Comparison of ENCODE assay signal across 16 mouse cellular contexts in the genomic region with DNA sequence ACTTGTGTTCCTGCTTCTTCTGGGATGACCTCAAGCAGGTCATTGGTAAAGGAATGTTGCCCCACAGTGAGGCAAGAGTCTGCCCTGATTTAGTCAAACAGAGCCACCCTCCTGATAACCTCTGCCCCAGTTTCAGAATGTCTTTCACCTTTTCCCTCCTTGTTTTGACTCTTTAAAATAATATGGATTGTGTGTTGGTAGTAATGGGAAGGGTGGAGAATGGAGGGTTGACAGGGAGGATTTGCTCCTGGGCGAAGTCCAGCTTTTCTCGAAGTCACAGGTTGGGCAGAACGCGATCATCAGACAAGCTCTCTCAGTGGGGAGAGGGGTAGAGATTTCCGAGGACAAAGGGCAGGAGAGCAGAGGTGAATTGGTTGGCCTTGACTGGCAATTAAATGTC. TPM values are rescaled to one million over a fixed set of nuclear protein-coding genes. Genes with fewer than 3 reads are reported as not detected.
DNase-seq lines count a peak whose midpoint lies in the region; ATAC-seq and TF ChIP-seq lines count a peak whose summit lies in the region.
"Had no signal": no experiment of that assay in that cellular context is flagged by ENCODE, and none has a peak within 500 bp of the region (broad histone marks: within the 10 kb centered on the region; RNA-seq: fewer than 3 reads in every experiment).

No protein-coding gene starts in this region.

- no peaks in the 10 kb centered on the region for H3K27me3 ChIP-seq in liver, embryonic 11.5 days (replicated peaks; ENCODE audit: control insufficient read depth, insufficient read depth, low read length)
- no peaks in the 10 kb centered on the region for H3K27me3 ChIP-seq in stomach, postnatal 0 days (ENCODE audit: control insufficient read depth, insufficient read depth, low read length)
- H3K27me3 ChIP-seq: forebrain, embryonic 12.5 days; heart, embryonic 13.5 days had no signal

- no peaks in the 10 kb centered on the region for H3K36me3 ChIP-seq in liver, embryonic 11.5 days (ENCODE audit: control insufficient read depth, insufficient read depth, low read length)
- no peaks in the 10 kb centered on the region for H3K36me3 ChIP-seq in stomach, postnatal 0 days (ENCODE audit: control insufficient read depth, insufficient read depth, low read length)
- H3K36me3 ChIP-seq: forebrain, embryonic 12.5 days; heart, embryonic 13.5 days had no signal

- H3K4me2 ChIP-seq in liver, embryonic 11.5 days = no peak overlapping the region
- no peak overlapping the region for H3K4me2 ChIP-seq in stomach, postnatal 0 days (replicated peaks; ENCODE audit: low read depth)
- H3K4me2 ChIP-seq: forebrain, embryonic 12.5 days; heart, embryonic 13.5 days; lung, embryonic 14.5 days had no signal

- H3K4me3 ChIP-seq in liver, embryonic 11.5 days (ENCODE audit: low read depth, low read length) = no peak overlapping the region
- H3K4me3 ChIP-seq in stomach, postnatal 0 days (ENCODE audit: low read depth, low read length) = no peak overlapping the region
- H3K4me3 ChIP-seq: forebrain, embryonic 12.5 days; heart, embryonic 13.5 days; megakaryocyte, embryonic 14.5 days had no signal

- DNase-seq in urinary bladder, adult 2 months (ENCODE audit: low spot score) = peak; percentile 18
- no peak for DNase-seq in urinary bladder, postnatal 25 days (ENCODE audit: low spot score)
- peak; percentile 56 to 78 for DNase-seq in kidney, adult 8-10 months
- no peak for DNase-seq in liver, embryonic 11.5 days (ENCODE audit: low spot score)
- DNase-seq in stomach, postnatal 0 days (ENCODE audit: low spot score) = peak; percentile 38
- no peak for DNase-seq in embryo, embryonic 10.5 days (ENCODE audit: low spot score)
- DNase-seq in adrenal gland, postnatal 4 days (ENCODE audit: low spot score in 2 of 2) = no peak
- DNase-seq: cerebellum, adult 8-10 months; layer of hippocampus, adult 9-11 months; lung, embryonic 14.5 days; right cerebral cortex, postnatal 4 days had no signal

- no peak for TF ChIP-seq EP300 in stomach, postnatal 0 days (optimal IDR thresholded peaks at IDR 0.05)

- ATAC-seq in liver, embryonic 11.5 days (replicated peaks; ENCODE audit: low FRiP score) = peak; percentile 61
- ATAC-seq in stomach, postnatal 0 days (ENCODE audit: low FRiP score, low TSS enrichment) = peak; percentile 80
- ATAC-seq in megakaryocyte, adult 5-6 weeks (ENCODE audit: poor library complexity, severe bottlenecking) = no peak
- ATAC-seq: midbrain, embryonic 16.5 days had no signal

- H3K9ac ChIP-seq in liver, embryonic 11.5 days (ENCODE audit: low read depth, low read length) = no peak overlapping the region
- no peak overlapping the region for H3K9ac ChIP-seq in stomach, postnatal 0 days (ENCODE audit: low read length)
- H3K9ac ChIP-seq: forebrain, embryonic 12.5 days; heart, embryonic 13.5 days; lung, embryonic 14.5 days had no signal

- TF ChIP-seq CTCF in stomach, postnatal 0 days (IDR thresholded peaks at IDR 0.05; ENCODE audit: low read depth) = no peak

- 55% methylated on average over 5 of the region's 5 CpGs for WGBS in liver, embryonic 11.5 days
- 35% methylated on average over 5 of the region's 5 CpGs for WGBS in stomach, postnatal 0 days

- H3K4me1 ChIP-seq in liver, embryonic 11.5 days (replicated peaks; ENCODE audit: control insufficient read depth, insufficient read depth, low read length) = no peaks in the 10 kb centered on the region
- 0 out of 2 replicates have a peak, but pooled peaks cover 2% of the 10 kb centered on the region for H3K4me1 ChIP-seq in stomach, postnatal 0 days (replicated peaks; ENCODE audit: control insufficient read depth, insufficient read depth)
- H3K4me1 ChIP-seq: forebrain, embryonic 12.5 days; megakaryocyte, embryonic 14.5 days had no signal

- H3K9me3 ChIP-seq in liver, embryonic 11.5 days (ENCODE audit: control insufficient read depth, low read length) = no peaks in the 10 kb centered on the region
- H3K9me3 ChIP-seq in stomach, postnatal 0 days (ENCODE audit: control insufficient read depth, low read length) = no peaks in the 10 kb centered on the region
- H3K9me3 ChIP-seq: forebrain, embryonic 12.5 days; heart, embryonic 13.5 days; megakaryocyte, embryonic 14.5 days had no signal

- peak overlapping the region; percentile 4 for H3K27ac ChIP-seq in liver, embryonic 11.5 days (ENCODE audit: low read depth, low read length)
- 0 out of 2 replicates have a peak overlapping the region, but pooled peaks have one; percentile 9 for H3K27ac ChIP-seq in stomach, postnatal 0 days (replicated peaks)
- H3K27ac ChIP-seq: forebrain, embryonic 12.5 days; heart, embryonic 13.5 days had no signal

RNA-seq across cellular contexts. Expression of a gene that starts 52.2 kb away (rescaled TPM):
- polyA plus RNA-seq in urinary bladder, adult 2 months (2012; rRNA removed) = 35.8 and 63.0 TPM in 2 replicates
- 41.5 and 49.1 TPM in 2 replicates for polyA plus RNA-seq in liver, embryonic 11.5 days (2014; fragmentation: Nextera tagmentation; extraction: Ambion mirVana)
- polyA plus RNA-seq in stomach, postnatal 0 days (2015; fragmentation: Nextera tagmentation; extraction: Ambion mirVana) = 115 and 118 TPM in 2 replicates
- total RNA-seq in adrenal gland, postnatal 4 days (2021) = 10 to 100 TPM; 79.9 to 85.4 TPM
- 18.2 and 20.4 TPM in 2 replicates for total RNA-seq in megakaryocyte, adult 5-6 weeks (2015)
- total RNA-seq in megakaryocyte, adult 5-6 weeks (2017) = 20.1 and 22.7 TPM in 2 replicates

Comparison
In these comparisons a context has a peak if more than half of its experiments do, and no peak if none do; other contexts are left out.
1. DNase-seq: peak in urinary bladder, adult 2 months (single experiment), kidney, adult 8-10 months (2 of 2) and stomach, postnatal 0 days (single experiment); none in urinary bladder, postnatal 25 days (single experiment), liver, embryonic 11.5 days (single experiment), embryo, embryonic 10.5 days (single experiment) and adrenal gland, postnatal 4 days (0 of 2).